Mouse (Mus musculus) T-cell, adult 2 months (primary cell): ENCODE measurements at regions not wholly inside any gene's neighbourhood (a gene's known extent, or its start where the extent isn't known, plus 50 kb on each side); places are given as distances from the start of the nearest gene placed in this dataset.
"Not testable (repeated sequence)": the region's sequence is repeated elsewhere in the genome, so short reads cannot be mapped to it uniquely, and the experiment has no call there.

Source experiments
- DNase-seq: peaks from one replicate; pipeline ENCODE4 v3.0.0; 2022; ENCODE audit warnings: low spot score

DNA sequence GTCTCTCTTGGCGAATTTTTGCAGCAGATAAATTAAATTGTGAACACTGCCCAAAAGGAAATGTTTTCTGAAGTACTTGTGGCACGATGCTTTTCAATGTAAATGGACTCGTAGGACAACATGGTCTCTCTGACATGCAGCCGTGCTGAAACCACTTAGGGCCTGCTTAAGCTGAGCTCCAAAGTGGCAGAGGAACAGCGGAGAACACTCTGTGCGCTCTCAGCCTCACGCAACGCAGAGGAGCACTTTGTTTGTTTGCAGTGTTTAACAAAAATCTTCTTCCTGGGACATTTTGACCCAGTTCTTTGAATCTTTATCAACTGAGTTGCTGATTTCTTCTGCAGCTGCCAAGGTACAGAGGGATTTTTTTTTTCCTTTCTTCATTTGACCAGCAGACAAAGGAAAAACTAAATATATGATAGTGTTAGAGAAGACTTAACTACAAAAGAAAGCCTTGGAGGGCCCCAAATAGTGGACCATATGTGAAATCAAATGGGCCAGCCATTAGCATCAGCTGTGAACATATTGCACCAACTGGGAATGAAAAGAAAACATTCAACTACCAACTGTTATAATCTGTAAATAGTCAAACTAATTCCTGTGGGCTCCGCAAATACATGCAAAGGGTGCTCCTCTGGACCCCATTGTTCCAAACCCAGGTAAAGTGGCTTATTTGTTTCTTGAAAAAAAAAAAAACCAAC lies 639.5 kb downstream of the Rwdd3 start:
- DNase-seq, result no peak

DNA sequence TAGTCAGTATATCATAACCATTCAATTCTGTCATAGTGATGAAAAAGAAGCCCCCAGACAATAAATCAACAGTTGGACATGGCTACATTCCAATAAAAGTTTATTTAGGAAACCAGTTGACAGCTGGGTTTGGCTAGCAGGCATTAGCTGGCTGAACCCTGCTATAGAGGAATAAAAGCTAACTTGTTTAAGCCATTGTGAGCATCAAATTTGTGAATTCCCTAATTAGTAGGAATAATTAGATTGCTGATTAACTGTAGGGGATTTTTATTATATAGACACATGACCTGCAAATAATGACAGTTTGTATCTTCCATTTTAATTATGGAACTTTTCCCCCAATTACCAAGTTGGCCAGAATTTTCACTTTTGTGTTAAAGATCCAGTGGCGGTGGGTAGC lies 659.8 kb downstream of the Rwdd3 start:
- DNase-seq, result no peak

DNA sequence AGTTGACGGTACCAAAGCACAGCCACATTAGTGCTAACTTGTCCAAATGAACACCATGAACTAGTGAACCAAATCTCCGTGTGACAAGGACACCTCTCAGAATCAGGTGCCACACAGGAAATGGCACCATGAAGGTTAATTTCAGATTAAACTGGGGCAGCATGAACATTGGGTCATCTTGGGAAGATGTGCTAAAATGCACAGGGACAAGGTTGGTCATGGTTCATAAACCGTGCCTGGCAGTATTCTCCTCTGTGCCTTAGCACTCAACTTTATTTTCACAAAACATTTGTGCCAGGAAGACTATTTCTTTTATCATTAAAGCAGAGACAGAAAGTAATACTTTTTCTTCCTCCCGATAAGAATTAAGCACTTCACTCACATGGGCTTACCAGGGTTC lies 672.6 kb downstream of the Rwdd3 start:
- DNase-seq, result no peak

DNA sequence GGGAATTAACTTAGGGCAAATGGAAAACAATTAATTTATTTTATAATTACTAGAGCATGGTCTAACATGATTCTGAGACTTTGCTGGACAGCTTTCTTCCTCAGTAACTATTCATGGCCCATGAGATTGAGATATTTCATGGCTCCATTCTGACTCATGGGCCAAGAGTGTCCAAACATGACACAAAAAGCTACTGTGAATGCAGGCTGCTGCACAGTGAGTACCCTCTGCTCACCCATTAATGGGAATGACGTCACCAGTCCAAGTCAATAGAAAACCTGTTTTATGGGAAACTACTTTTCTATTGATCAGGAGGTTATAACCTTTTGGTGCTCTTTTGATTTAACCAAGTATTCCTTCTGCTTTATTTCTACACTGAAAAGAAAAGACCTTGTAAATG lies 693.6 kb downstream of the Rwdd3 start:
- DNase-seq, result no peak

DNA sequence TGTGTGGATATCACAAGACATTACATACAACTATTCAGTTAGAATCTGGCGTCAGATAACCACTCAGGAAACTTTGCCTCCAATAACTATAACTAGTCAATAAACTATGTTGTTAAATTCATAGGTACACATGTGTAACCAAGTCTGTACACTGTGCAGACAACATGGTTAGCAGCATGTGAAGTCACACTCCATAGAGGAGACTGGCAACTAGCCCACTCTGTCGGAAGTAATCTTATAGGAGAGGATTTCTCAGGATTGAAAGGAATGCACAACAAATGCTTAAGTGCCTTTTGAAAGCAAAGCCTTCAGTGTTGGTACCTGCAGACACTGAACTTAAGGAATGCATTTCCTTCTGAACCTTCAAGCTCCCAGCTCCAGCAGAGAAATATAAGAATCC lies 693.0 kb upstream of the Ptbp2 start:
- no peak for DNase-seq

DNA sequence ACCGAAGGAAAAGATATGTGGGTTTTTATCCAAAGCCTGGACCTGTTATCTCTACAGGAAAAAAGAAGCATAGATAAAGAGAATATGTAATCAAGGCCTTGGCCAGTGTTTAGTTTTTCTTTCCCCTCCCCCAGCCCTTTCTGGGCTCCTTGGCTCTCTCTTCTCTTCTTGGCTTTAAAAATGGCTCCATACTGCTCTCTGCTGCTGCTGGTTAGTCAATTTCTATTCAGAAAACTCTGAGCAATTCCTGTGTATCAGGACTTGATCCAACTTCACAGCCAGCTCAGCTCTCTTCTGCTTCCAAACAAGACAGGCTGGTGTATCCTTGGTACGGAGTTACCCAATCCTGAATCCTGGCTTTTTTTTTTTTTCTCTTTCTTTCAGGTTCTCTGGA lies 689.4 kb upstream of the Ptbp2 start:
- no peak for DNase-seq

DNA sequence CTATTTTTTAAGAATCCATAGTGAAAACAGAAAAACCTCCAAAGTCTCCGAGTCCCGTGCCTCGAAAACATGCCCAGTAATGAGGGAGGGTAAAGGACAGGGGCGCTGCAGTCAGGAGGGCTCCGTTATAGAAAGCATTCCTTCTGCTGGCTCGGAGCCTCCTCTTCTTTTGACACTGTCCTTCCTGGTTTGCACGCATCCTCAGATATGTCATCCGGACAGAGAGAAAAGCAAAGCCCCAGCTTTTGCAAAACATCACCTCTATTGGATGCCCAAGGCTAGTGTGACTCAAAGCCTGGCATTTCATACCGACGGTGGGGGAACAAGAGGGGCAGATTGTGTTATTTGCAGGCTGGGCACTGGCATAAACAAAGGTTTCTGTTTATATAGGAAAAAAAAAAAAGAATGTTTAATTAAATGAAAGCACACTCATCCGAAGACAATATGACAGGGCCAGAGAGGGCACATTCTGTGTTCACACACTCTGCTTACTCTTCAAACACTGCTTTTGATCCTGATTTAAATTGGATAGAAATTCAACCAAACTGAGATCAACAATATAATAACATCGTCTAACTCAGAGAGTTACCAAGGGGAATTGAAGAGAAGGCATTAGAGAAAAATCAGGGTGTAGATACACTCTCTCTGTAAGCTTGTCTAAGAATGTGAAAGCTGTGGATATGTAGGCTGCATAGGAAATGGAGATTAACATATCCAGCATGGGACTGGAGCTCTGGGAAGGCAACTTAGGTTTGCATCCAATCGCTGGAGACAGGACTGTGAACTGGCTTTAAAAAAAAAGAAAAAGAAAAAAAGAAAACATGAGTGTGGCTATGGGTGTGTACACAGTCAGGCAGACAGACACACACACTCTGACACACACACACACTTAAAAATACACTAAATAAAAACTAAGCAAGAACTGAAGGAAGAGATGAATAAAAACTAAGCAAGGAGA lies 688.7 kb upstream of the Ptbp2 start:
- no peak for DNase-seq

DNA sequence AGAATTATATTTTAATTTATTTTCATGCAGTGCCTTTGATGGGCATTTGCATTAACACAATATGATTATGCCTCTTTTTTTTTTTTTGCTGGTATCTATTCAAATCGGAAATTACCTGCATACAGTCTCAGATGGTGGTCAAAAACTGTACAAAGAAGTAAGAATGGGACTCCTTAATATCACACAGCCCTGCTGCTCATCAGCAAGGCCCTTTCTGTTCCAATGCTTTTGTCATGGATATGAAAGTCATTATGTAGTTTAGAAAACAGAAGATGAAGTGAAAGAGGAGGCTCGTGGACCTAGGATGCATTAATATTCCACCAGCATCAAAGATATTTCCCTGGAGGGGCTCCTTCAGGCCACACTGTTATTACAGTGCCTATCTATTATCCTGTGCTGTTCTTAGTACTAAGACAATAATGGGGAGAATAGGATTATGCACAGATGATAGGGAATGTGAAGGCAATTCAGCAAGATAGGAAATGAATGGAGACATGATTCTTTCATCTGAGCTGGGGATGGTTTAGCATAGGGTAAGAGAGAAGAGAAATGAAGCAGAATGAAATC lies 687.7 kb upstream of the Ptbp2 start:
- DNase-seq, result no peak

DNA sequence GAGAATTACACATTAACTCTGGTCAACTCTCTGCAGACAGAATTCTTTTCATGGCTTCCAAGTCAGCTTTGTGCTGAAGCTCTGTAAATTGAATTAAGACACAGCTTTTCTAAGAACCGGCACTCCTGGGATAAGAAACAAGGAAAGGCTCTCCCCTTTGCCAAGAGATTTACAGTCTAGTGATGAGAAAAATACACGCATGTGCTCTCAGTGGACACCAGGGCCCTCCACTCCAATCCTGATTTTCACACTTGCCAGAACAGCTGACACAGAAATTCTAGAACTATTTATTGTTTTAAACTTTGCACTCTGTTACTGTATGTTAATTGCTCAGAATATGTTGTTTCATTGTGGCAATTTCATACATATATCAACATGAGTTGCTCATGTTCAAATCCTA lies 684.6 kb upstream of the Ptbp2 start:
- DNase-seq, result no peak

DNA sequence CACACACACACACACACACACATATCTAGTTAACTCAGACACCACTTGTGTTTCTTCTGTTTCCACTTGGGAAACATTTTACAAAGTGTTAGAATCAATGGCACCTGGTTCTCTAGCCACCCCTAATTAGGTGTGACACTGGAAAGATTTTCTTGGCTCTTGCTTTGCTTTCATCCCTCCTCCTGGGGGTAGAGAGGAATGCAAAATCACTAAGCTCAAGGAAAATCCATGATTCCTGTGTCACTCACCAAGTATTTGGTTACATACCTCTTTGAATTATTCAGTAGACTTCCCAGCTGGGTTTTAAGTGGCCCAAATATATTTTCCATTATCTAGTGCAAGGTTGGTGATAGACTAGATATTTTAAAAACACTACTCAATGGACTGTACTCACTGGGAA lies 676.5 kb upstream of the Ptbp2 start:
- DNase-seq, result no peak

DNA sequence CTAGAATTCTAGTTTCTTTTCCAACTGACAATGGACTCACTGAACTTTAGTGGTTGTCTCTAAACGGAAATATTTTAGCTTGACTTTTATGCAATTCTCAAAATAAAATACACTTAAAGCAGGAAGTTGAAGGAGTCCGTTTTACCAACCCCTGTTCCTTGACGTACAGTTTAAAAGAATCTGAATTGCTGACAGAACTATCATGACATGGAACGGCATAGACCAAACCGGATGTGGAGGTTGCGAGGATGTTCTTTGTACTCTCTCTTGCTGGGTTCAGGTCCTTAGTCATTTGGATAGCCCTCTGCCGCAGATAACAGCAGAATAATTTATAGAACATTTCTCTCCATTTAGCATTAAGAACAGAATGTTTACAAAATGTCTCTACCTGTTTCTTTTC lies 673.6 kb upstream of the Ptbp2 start:
- DNase-seq, result no peak

DNA sequence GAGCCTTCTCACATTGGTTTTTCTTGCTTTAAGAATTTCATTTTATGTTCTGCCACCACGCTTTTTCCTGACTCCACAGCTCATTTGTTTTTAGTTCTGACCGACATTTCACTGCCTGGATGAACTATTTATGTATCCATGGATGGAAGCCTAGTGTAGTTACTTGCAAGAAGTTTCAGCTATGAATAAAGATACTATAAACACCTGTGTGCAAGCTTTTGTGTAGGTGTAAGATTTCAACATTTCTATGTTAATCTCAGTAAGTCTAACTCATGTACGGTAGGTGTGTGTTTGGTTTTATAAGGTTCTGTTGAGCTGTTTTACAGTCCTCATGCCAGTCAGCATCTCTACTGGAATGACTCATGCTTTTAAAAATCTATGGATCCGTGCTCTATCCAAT lies 656.9 kb upstream of the Ptbp2 start:
- no peak for DNase-seq

DNA sequence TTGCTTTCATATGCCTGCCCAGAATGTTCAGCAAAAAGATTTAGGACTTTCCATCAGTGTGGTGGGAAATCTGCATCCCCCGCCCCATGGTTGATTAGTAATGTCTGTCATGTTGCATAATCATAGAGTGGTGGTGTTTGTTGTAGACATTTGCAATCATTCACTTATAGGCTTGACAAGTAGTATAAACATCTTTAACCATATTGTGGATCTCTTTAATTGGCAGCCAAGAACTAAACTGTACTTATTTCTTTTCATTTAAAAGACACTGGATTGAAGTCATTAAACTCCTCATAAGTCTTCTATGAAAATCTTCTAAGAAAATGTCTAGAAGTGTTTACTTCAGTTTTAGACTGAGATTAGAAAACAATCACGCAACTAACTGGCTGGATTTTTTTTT lies 646.0 kb upstream of the Ptbp2 start:
- no peak for DNase-seq

DNA sequence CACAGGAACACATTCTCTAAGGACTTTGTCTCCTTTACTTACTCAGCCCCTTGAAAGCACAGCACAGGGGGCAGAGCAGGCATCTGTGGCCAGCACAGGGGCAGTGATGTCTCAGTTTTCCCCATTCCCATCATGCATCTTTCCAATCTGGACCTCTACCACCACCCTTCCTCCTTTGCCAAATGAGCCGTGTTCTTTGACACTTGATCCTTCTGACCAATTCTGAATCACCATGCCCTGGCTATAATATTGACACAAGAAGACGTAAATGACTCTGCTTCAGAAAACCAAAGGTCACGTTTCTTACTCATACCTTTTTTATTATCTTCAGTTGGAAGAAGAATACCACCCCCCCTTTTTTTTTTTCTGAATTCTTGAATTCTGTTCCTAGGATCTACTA lies 632.4 kb upstream of the Ptbp2 start:
- DNase-seq, result no peak

DNA sequence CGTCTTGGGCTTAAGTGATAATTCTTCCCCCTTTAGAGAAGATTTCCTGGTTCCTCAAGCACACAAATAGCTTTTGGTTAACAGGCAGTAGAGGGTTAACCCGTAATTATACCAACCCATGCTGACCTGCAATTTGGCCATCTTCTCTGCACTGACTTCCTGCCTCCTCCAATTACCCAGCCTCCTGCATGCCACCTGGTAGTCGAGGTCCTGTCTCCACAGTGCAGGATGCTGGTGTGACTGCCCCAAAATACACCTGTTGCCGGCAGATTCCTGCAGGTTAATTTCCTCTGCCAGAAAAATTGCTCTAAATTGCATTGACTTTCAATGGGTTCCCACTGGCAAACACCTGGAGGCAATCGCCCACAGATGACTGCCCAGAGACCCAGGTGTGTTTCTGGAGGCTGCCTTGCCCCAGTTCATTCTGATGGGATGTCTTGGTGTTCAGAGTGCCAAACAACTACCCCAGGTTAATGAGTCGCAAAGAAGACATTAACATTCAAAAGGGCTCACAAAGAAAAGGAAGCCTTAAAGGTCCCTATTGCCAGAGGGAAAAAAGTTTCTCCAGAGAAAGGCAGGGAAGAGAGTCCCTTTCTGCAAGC lies 591.5 kb upstream of the Ptbp2 start:
- DNase-seq, result no peak

DNA sequence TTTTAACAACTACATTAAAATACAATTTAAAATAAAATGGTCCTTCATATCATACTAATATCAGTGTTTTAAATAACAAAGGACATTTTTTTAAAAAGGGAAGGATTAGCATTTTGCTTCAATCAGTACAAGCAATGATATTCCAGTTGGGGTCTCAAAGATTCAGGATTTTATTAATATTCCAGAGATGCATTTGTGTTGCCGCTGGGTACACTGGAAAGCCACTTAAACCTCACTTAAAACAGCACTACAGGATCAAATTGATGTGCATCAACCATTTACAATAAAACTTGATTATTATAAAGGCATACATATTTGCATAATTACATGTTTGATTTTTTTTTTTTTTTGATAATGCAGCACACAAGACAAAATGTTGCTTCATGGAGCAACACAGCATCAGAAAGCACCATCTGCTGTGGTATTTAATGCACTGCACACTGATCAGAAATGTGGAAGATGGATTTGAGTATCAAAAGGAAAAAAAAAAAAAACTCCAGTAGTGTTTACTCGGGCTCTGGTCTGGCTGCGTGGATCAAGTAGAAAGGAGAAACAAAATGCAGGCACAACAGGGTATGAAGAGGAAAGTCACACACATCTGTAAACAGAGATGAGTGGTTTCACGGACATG lies 558.6 kb upstream of the Ptbp2 start:
- no peak for DNase-seq

DNA sequence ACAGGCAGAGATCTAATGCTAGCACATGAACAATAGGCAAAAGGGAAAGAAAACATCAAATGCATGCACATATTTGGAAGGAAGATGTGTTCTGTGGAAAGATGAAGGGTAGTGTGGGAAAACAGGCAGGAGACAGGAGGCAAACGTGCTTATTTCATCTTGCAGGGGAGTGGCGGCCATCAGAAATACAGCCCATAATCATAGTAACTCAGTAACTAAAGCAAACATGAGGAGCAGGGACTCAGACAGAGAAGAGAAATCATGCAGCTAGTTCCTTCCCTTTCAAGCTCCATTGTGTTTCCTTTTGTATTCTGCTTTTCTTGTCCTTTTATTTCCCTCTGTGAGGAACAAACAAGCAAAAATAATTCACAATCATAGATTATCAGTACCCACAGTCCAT lies 557.6 kb upstream of the Ptbp2 start:
- DNase-seq, result no peak

DNA sequence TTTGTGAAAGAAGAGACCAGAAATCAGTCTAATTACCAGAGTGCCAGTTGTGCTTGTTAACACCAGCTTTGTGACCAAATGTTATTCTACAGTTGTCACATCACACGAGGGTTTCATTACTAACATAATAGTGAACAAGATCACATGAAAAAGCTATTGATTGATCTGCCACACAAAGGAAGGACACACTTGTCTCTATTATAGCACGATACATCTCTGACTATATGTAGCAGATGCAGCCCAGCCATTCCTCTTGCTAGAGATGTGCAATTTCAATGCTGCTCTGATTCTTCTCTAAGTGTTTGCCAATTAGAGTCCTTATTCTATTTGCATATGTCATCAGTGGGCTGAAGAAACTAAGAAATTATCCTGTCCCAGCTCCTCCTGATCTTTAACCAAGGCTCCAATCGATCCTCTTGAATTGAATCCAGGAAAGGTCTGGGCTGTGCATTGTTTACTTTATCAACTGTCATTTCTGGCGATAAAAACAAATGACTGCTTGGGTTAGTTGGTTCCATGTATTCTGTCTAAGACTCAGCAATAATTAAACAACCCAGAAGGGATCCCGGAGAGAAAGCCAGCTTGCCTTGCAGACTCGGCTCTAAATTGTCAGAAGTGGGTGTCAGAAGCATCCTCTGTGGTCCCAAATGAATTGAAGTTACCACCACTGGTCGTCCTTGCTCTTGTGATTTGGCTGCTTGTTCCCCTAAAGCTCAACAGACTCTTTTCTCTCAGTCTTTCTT lies 551.7 kb upstream of the Ptbp2 start:
- no peak for DNase-seq

DNA sequence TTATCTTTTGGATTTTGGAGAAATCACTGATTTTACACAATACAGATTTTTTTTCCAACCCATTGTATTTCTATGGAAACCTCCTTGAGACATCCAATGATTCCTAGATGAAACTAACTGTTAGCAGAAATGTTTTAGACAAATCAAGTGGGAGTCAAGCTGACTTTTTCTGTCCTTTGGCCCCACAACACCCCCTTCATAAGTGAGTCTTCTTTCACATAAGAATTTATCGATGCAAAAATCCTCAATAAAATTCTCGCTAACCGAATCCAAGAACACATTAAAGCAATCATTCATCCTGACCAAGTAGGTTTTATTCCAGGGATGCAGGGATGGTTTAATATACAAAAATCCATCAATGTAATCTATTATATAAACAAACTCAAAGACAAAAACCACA lies 522.8 kb upstream of the Ptbp2 start:
- DNase-seq, result not testable (repeated sequence)

DNA sequence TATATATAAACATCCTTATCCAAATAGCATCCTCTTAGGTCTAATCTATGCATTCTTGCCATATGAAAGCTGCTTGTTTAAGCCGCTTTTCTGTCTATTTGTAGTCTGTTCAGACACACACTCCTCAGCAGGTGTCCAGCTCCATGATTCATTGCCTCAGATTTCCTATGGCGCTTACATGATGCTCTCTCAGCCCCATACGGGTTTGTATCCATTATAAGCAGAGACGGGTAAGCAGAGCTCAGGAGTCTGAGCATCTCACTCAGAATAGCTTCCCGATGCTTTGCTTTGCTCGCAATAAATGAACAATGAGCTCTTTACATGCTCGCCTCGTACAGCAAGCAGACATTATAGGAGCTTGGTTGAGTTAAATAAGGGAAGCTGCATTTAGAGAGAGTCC lies 521.3 kb upstream of the Ptbp2 start:
- no peak for DNase-seq
